Mouse (Mus musculus) testis, adult 2 months (tissue): Measurements from ENCODE around the gene Dusp28.
A peak's percentile ranks its signal among the peaks of the same experiment; 100 is the strongest.

Source experiments
- CTCF ChIP-seq: fragments of 200-500 bp; IDR thresholded peaks from 2 replicates; pipeline ENCODE4 v1.5.1; 2012; ENCODE audit warnings: low read depth, mild to moderate bottlenecking, inconsistent platforms, low read length, moderate library complexity; ENCODE audit not compliant: control insufficient read depth, insufficient read depth, insufficient replicate concordance
- POLR2A ChIP-seq: fragments of 200-500 bp; IDR thresholded peaks from 2 replicates; pipeline ENCODE4 v1.6.1; 2012; ENCODE audit warnings: low read depth, mild to moderate bottlenecking, inconsistent platforms, low read length, moderate library complexity; ENCODE audit not compliant: control insufficient read depth

DNA sequence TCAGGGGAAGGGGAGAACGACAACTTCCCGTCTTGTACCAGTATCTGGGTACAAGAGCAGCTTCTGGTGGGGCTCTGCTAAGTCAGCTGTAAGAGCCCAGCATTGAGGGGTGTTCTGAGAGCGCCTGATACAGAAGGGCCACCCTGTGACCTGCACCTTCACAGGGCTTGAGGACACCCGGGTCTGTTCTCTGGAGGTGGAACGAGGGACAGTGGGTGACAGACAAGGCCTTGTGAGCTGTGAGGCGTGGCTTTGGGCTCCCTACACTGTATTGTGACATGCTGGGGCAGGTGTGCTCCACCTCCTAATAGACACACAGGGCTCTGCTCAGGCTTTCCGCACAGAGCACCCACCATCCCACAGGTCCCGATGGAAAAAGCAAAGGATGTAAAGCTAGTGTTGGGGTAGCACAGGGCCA is 4.9 kb downstream of the Dusp28 start:
- TF ChIP-seq POLR2A = peak; percentile 42; the same call in 1 of the 2 replicates
- TF ChIP-seq CTCF = no peak
